Mouse (Mus musculus): ENCODE results near the gene Rab4b. TPM values are rescaled to one million over a fixed set of nuclear protein-coding genes. Genes with fewer than 3 reads are reported as not detected.
A peak's percentile ranks its signal among the peaks of the same experiment; 100 is the strongest.

The Rab4b gene
- 68.6 and 71.1 TPM in 2 replicates for polyA plus RNA-seq (2014; fragmentation: Nextera tagmentation; extraction: Ambion mirVana)

DNA sequence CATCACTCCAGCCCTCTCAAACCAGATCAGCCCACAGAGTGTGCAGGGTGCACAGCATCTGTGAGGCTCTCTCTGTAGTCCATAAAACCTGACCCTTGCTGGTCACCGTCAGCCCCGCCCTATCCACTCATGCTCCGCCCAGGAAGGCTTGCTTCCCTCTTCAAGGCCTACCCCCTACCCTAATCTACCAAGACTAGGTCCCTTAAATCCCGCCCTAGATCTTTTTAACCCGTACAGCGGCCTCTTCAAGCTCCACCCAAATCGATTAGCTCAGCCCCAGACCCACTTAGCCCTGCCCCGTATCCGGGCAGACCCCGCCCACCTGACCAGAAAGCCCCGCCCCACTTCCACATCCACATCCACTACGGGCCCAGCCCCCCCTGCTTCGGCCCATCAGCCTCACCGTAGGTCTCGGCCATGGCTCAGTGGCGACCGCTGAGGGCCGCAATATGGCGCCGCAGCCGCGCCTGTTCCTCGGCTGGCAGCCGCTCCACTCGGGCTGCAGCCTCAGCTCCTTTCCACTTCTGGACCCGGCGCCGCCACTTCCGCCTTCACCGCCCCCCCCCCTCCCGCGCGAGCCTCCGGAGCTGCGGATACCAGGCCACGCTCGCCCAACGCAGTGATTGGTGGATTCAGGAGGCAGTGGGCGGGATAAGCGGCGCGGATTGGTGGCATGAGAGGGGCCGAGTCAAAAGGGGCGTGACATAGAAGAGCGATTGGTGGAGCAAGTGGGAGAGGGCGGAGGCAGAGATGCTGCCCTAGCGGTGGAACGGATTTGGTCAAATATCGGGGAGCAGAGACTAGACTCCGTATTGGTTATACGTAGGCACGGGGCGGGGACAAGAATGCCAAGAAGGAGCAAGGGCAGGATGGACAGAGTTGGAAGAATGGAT is at the start of gene Rab4b:
Rab4b (minus strand) TSS at position 573 of the 893 bp plus-strand sequence.
- H3K27ac ChIP-seq (ENCODE audit: low read length), result peak within 1 kb of the TSS; percentile 95
- H3K36me3 ChIP-seq (ENCODE audit: control insufficient read depth, insufficient read depth, low read length), result peaks cover 7% of the 10 kb centered on the region
- ATAC-seq (ENCODE audit: insufficient number of reproducible peaks, insufficient read depth, low FRiP score, low read depth), result peak; percentile 97
- no peaks in the 10 kb centered on the region for H3K27me3 ChIP-seq (ENCODE audit: control insufficient read depth, insufficient read depth, low read length)
- under 1% methylated on average over 53 of the region's 53 CpGs for WGBS
- 0 out of 2 replicates have a peak within 1 kb of the TSS, but pooled peaks have one; percentile 33 for H3K9ac ChIP-seq (replicated peaks; ENCODE audit: low read depth, low read length)
- H3K4me3 ChIP-seq (ENCODE audit: low read depth, low read length), result peak within 1 kb of the TSS; percentile 57
- no peaks in the 10 kb centered on the region for H3K9me3 ChIP-seq (ENCODE audit: control insufficient read depth, low read depth, low read length)
- no peaks in the 10 kb centered on the region for H3K4me1 ChIP-seq (ENCODE audit: control insufficient read depth, insufficient read depth, low read length)
- peak within 1 kb of the TSS; percentile 51 for H3K4me2 ChIP-seq (replicated peaks; ENCODE audit: low read depth, low read length)

DNA sequence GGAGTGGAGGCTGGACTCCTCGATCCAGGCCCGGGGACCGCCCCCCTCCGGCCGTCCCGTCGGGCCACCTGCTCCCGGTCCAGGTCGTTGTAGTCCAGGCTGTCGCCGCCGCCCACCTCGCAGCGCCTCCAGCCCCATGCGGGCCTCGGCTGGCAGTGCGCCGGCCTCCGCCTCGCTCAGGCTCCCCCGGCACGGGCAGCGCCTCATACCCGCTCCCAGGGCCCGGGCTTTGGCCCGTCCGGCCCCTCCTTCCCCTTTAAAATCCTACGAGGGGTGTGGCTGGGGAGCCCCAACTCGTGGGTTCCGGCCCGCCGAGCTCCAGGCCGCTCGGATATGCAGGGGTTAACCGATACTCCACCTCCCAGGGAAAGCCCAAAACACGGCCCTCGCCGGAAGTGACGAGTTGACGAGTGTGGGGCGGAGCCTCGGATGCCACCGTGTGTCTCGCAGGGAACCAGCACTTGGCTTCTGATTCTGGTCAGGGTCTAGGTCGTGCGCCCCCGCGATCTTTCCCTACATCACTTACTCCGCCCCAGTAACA is 49.7 kb upstream of the Rab4b start, which contains the start of gene Itpkc:
Itpkc (minus strand) TSS at position 381 of the 541 bp plus-strand sequence.
- Histone ChIP-seq H3K9ac (replicated peaks; ENCODE audit: low read depth, low read length) (peak within 1 kb of the TSS; percentile 78), H3K9me3 (ENCODE audit: control insufficient read depth, low read depth, low read length) (no peaks in the 10 kb centered on the region), H3K36me3 (ENCODE audit: control insufficient read depth, insufficient read depth, low read length) (no peaks in the 10 kb centered on the region), H3K4me2 (replicated peaks; ENCODE audit: low read depth, low read length) (peak within 1 kb of the TSS; percentile 68), H3K27me3 (ENCODE audit: control insufficient read depth, insufficient read depth, low read length) (no peaks in the 10 kb centered on the region), H3K27ac (ENCODE audit: low read length) (peak within 1 kb of the TSS; percentile 88), H3K4me1 (ENCODE audit: control insufficient read depth, insufficient read depth, low read length) (peaks cover 41% of the 10 kb centered on the region), H3K4me3 (ENCODE audit: low read depth, low read length) (peak within 1 kb of the TSS; percentile 81)
- peak; percentile 80 for ATAC-seq (ENCODE audit: insufficient number of reproducible peaks, insufficient read depth, low FRiP score, low read depth)
- WGBS, result under 1% methylated on average over 49 of the region's 49 CpGs

DNA sequence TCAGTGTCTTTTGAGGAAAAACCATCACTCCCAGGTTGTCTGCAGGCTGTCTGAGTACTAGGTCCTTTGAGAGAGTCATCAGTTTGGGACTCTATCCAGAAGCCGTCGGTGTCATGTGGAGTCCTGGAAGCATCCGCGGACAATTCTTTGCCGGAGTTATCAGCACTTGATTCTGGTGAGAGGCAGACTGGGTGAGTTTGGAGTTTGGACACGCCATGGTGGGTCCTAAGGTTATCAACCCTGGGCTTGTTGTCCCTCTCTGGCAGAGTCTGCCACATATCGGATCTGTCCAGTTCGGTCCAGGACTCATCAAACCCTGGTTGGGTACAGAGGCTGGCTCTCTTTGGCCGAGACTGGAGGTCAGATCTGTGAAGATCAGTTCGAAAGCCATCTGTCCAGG is 49.0 kb upstream of the Rab4b start:
- Histone ChIP-seq H3K9me3 (ENCODE audit: control insufficient read depth, low read depth, low read length) (no peaks in the 10 kb centered on the region), H3K27me3 (ENCODE audit: control insufficient read depth, insufficient read depth, low read length) (no peaks in the 10 kb centered on the region), H3K9ac (replicated peaks; ENCODE audit: low read depth, low read length) (peak overlapping the region; percentile 78), H3K27ac (ENCODE audit: low read length) (peak overlapping the region; percentile 88; the same call in 1 of the 2 replicates), H3K36me3 (ENCODE audit: control insufficient read depth, insufficient read depth, low read length) (no peaks in the 10 kb centered on the region), H3K4me1 (ENCODE audit: control insufficient read depth, insufficient read depth, low read length) (peaks cover 41% of the 10 kb centered on the region), H3K4me3 (ENCODE audit: low read depth, low read length) (peak overlapping the region; percentile 81), H3K4me2 (replicated peaks; ENCODE audit: low read depth, low read length) (peak overlapping the region; percentile 68)
- WGBS, result 2% methylated on average over 10 of the region's 10 CpGs
- no peak for ATAC-seq (ENCODE audit: insufficient number of reproducible peaks, insufficient read depth, low FRiP score, low read depth)

DNA sequence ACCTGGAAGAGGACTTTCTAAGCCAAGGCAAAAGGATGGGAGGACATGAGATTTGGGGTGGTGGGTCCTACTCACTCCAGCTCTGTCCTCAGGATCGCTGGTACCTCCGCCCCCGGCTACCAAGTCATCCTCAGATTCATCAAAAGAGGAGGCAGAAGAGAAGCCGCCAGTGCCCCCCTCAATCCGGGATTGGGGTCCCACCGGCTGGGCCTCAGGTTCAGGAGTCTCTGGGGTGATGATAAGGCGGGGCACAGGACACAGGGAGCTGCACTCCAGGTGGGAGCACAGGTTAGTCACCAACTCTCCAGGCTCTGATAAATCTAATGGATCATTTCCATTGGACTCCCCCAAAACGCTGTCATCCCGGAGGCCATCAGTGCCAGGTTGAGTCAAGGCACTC is 48.6 kb upstream of the Rab4b start:
- Histone ChIP-seq H3K9ac (replicated peaks; ENCODE audit: low read depth, low read length) (peak overlapping the region; percentile 78; the same call in 1 of the 2 replicates), H3K4me2 (replicated peaks; ENCODE audit: low read depth, low read length) (peak overlapping the region; percentile 68), H3K27ac (ENCODE audit: low read length) (no peak overlapping the region), H3K4me3 (ENCODE audit: low read depth, low read length) (peak overlapping the region; percentile 81), H3K27me3 (ENCODE audit: control insufficient read depth, insufficient read depth, low read length) (no peaks in the 10 kb centered on the region), H3K4me1 (ENCODE audit: control insufficient read depth, insufficient read depth, low read length) (peaks cover 41% of the 10 kb centered on the region), H3K9me3 (ENCODE audit: control insufficient read depth, low read depth, low read length) (no peaks in the 10 kb centered on the region), H3K36me3 (ENCODE audit: control insufficient read depth, insufficient read depth, low read length) (no peaks in the 10 kb centered on the region)
- WGBS, result 22% methylated on average over 9 of the region's 9 CpGs
- ATAC-seq (ENCODE audit: insufficient number of reproducible peaks, insufficient read depth, low FRiP score, low read depth), result no peak

DNA sequence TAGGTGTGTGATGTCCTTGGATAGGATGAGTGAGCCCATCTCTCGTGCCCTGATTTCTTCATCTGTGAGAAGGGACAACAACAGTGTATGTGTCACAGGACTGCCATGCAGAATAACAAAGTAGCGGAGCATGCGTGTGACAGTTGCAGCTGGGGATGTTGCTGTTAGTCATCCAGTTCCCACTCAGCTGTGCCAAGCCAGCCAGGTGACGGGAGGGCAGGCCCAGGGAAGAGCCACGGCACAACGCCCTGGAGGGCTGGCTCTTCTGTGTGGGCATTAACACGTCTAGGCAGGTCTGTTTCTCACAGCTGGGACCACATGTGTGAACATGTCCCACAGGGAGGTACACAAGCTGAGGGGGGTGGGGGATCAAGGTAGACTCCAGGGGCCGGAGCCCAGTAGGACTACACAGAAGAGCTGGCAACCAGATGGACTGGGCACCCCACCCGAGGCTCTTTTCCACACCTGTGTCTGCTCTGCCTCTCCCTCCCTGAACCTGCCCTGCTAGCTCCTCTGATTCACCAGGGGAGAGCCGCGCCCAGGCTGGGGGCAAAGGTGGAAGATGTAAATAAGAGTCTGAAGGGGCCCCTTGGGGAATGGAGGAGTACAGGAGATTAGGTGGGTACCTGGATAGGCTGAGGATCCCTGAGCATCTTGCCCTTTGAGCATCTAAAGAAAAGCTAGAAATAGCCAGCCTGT is 46.3 kb upstream of the Rab4b start:
- Histone ChIP-seq H3K27ac (ENCODE audit: low read length) (peak overlapping the region; percentile 6; the same call in 1 of the 2 replicates), H3K4me3 (ENCODE audit: low read depth, low read length) (peak overlapping the region; percentile 2; the same call in 1 of the 2 replicates), H3K27me3 (ENCODE audit: control insufficient read depth, insufficient read depth, low read length) (no peaks in the 10 kb centered on the region), H3K9ac (replicated peaks; ENCODE audit: low read depth, low read length) (no peak overlapping the region), H3K9me3 (ENCODE audit: control insufficient read depth, low read depth, low read length) (no peaks in the 10 kb centered on the region), H3K4me1 (ENCODE audit: control insufficient read depth, insufficient read depth, low read length) (peaks cover 41% of the 10 kb centered on the region), H3K4me2 (replicated peaks; ENCODE audit: low read depth, low read length) (peak overlapping the region; percentile 68), H3K36me3 (ENCODE audit: control insufficient read depth, insufficient read depth, low read length) (no peaks in the 10 kb centered on the region)
- peak; percentile 38; the same call in 1 of the 2 replicates for ATAC-seq (ENCODE audit: insufficient number of reproducible peaks, insufficient read depth, low FRiP score, low read depth)
- WGBS, result 57% methylated on average over 11 of the region's 11 CpGs

DNA sequence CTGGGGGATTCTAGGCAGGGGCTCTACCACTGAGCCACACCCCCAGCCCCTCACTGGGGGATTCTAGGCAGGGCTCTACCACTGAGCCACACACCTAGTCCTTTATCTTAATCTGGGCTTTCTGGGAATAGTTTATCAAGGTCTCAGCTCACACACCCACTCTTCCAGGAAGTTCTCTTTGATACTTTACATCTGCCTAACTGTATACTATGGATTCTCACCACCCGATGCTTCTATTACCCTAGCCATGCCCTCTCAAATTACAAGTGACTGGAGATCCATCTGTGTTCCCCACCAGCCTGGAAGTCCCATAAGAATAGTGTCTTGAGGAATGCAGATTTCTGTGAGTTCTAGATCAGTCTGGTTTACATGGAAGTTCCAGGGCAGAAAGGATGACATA is 43.8 kb upstream of the Rab4b start:
- H3K4me3 ChIP-seq (ENCODE audit: low read depth, low read length), result no peak overlapping the region
- no peak overlapping the region for H3K9ac ChIP-seq (replicated peaks; ENCODE audit: low read depth, low read length)
- no peak overlapping the region for H3K27ac ChIP-seq (ENCODE audit: low read length)
- no peak overlapping the region for H3K4me2 ChIP-seq (replicated peaks; ENCODE audit: low read depth, low read length)
- no peaks in the 10 kb centered on the region for H3K9me3 ChIP-seq (ENCODE audit: control insufficient read depth, low read depth, low read length)
- no peaks in the 10 kb centered on the region for H3K36me3 ChIP-seq (ENCODE audit: control insufficient read depth, insufficient read depth, low read length)
- no peak for ATAC-seq (ENCODE audit: insufficient number of reproducible peaks, insufficient read depth, low FRiP score, low read depth)
- WGBS, result 59% methylated on average over 1 of the region's 1 CpGs
- H3K4me1 ChIP-seq (ENCODE audit: control insufficient read depth, insufficient read depth, low read length), result peaks cover 40% of the 10 kb centered on the region
- no peaks in the 10 kb centered on the region for H3K27me3 ChIP-seq (ENCODE audit: control insufficient read depth, insufficient read depth, low read length)

DNA sequence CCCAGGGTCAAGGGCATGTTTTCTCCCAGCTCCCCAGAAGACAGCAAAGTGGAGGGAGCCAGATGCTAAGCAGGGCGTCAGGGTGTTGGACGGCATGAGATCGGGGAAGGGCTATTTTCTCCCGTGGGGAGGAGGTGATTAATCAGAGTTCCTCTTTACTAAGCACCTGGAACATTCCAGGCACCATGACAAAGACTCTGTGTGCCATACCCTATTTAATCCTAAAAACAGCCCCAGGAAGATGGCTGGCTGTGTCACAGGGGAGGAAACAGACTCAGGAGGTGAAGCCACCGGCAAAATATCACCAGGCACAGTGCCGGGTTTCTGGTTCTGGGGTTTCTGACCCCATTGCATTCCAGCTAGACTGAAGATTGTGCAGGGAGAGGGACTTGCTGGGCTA is 43.2 kb upstream of the Rab4b start:
- Histone ChIP-seq H3K4me3 (ENCODE audit: low read depth, low read length) (no peak overlapping the region), H3K27ac (ENCODE audit: low read length) (no peak overlapping the region), H3K9ac (replicated peaks; ENCODE audit: low read depth, low read length) (no peak overlapping the region), H3K4me1 (ENCODE audit: control insufficient read depth, insufficient read depth, low read length) (peaks cover 34% of the 10 kb centered on the region), H3K9me3 (ENCODE audit: control insufficient read depth, low read depth, low read length) (no peaks in the 10 kb centered on the region), H3K27me3 (ENCODE audit: control insufficient read depth, insufficient read depth, low read length) (no peaks in the 10 kb centered on the region), H3K4me2 (replicated peaks; ENCODE audit: low read depth, low read length) (no peak overlapping the region), H3K36me3 (ENCODE audit: control insufficient read depth, insufficient read depth, low read length) (no peaks in the 10 kb centered on the region)
- WGBS, result 66% methylated on average over 6 of the region's 6 CpGs
- no peak for ATAC-seq (ENCODE audit: insufficient number of reproducible peaks, insufficient read depth, low FRiP score, low read depth)

DNA sequence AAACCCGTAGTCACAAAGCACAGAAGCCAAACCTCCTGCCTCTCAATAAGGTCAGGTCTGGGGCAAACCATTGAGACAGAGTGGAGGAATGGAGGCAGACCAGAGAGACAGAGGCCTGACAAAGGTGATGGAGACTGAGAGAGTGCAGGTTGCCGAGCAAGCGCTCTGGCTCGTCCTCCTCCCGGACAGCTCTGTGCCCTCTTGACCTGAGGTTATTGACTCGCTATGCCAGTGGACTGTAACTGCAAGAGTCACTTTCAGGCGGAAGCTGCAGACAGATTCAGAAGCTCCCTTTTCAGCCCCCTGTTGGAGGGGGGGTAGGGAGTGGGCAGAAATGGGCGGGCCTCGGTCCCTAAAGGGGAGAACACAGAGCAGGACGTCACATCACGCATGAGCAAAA is 41.2 kb upstream of the Rab4b start:
- no peak for ATAC-seq (ENCODE audit: insufficient number of reproducible peaks, insufficient read depth, low FRiP score, low read depth)
- no peak overlapping the region for H3K9ac ChIP-seq (replicated peaks; ENCODE audit: low read depth, low read length)
- H3K27ac ChIP-seq (ENCODE audit: low read length), result no peak overlapping the region
- H3K27me3 ChIP-seq (ENCODE audit: control insufficient read depth, insufficient read depth, low read length), result no peaks in the 10 kb centered on the region
- H3K36me3 ChIP-seq (ENCODE audit: control insufficient read depth, insufficient read depth, low read length), result no peaks in the 10 kb centered on the region; the same call in 1 of the 2 replicates
- no peaks in the 10 kb centered on the region for H3K9me3 ChIP-seq (ENCODE audit: control insufficient read depth, low read depth, low read length)
- 67% methylated on average over 11 of the region's 11 CpGs for WGBS
- peaks cover 14% of the 10 kb centered on the region for H3K4me1 ChIP-seq (ENCODE audit: control insufficient read depth, insufficient read depth, low read length)
- H3K4me2 ChIP-seq (replicated peaks; ENCODE audit: low read depth, low read length), result no peak overlapping the region
- H3K4me3 ChIP-seq (ENCODE audit: low read depth, low read length), result no peak overlapping the region

Data from stomach, embryonic 14.5 days (tissue).